Mouse (Mus musculus): ENCODE data around the gene Lama5.

GRCm38 (mm10) chr2:180228060-180228458, 2.4 kb upstream of the Lama5 start:
- TF ChIP-seq MAX (IDR thresholded peaks at IDR 0.05) (no peak), CTCF (IDR thresholded peaks at IDR 0.05; ENCODE audit: control insufficient read depth, insufficient read depth, insufficient read length) (no peak)

Data from C2C12 (cell line).